8 mouse cellular contexts compared by ENCODE assay signal in the genomic region with DNA sequence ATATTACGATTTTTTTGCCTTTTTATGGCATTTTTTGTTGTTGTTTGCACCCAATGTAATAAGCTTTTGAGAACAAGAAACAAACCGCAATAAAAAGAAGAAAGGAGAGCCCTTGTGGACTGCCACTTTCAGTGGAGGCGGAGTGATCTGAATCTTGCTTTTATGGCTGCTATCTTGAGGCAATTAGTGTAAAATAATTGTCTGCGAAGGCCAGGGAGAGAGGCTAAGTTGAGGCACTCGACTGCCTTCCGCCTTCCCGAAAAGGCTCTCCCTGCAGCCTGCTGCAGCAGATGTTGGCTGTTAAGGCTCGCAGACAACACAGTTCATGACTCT. TPM values are rescaled to one million over a fixed set of nuclear protein-coding genes. Genes with fewer than 3 reads are reported as not detected.
DNase-seq lines count a peak whose midpoint lies in the region; ATAC-seq and TF ChIP-seq lines count a peak whose summit lies in the region.

No protein-coding gene starts in this region.

- H3K4me1 ChIP-seq in lung, embryonic 14.5 days (ENCODE audit: insufficient read depth): peaks cover 33% of the 10 kb centered on the region
- peaks cover 39% of the 10 kb centered on the region for H3K4me1 ChIP-seq in forebrain, embryonic 10.5 days
- H3K4me1 ChIP-seq in intestine, postnatal 0 days (replicated peaks; ENCODE audit: control insufficient read depth, insufficient read depth, low read length): peaks cover 14% of the 10 kb centered on the region
- H3K4me1 ChIP-seq in neural tube, embryonic 14.5 days (ENCODE audit: control insufficient read depth, insufficient read depth, low read length): peaks cover 17% of the 10 kb centered on the region

- peak overlapping the region; percentile 4; the same call in 1 of the 2 replicates for H3K4me3 ChIP-seq in lung, embryonic 14.5 days (ENCODE audit: low read depth, low read length)
- no peak overlapping the region for H3K4me3 ChIP-seq in forebrain, embryonic 10.5 days
- H3K4me3 ChIP-seq in intestine, postnatal 0 days (ENCODE audit: low read depth, low read length): peak overlapping the region; percentile 9; the same call in 1 of the 2 replicates
- peak overlapping the region; percentile 9; the same call in 1 of the 2 replicates for H3K4me3 ChIP-seq in neural tube, embryonic 14.5 days (ENCODE audit: low read depth, low read length)

- no peaks in the 10 kb centered on the region for H3K36me3 ChIP-seq in lung, embryonic 14.5 days (ENCODE audit: insufficient read depth)
- H3K36me3 ChIP-seq in forebrain, embryonic 10.5 days (replicated peaks): peaks cover 18% of the 10 kb centered on the region
- H3K36me3 ChIP-seq in intestine, postnatal 0 days (ENCODE audit: control insufficient read depth, insufficient read depth): no peaks in the 10 kb centered on the region
- no peaks in the 10 kb centered on the region for H3K36me3 ChIP-seq in neural tube, embryonic 14.5 days (ENCODE audit: control insufficient read depth, insufficient read depth, low read length)

- ATAC-seq in lung, embryonic 14.5 days (ENCODE audit: insufficient read depth): no peak
- peak; percentile 61 for ATAC-seq in intestine, postnatal 0 days
- no peak for ATAC-seq in neural tube, embryonic 14.5 days (ENCODE audit: low read depth)

- H3K4me2 ChIP-seq in lung, embryonic 14.5 days: peak overlapping the region; percentile 55
- H3K4me2 ChIP-seq in intestine, postnatal 0 days (replicated peaks; ENCODE audit: low read depth): peak overlapping the region; percentile 63
- H3K4me2 ChIP-seq in neural tube, embryonic 14.5 days (ENCODE audit: low read depth, low read length): peak overlapping the region; percentile 45

- H3K27ac ChIP-seq in lung, embryonic 14.5 days (ENCODE audit: low read depth): peak overlapping the region; percentile 95
- H3K27ac ChIP-seq in forebrain, embryonic 10.5 days: peak overlapping the region; percentile 72
- H3K27ac ChIP-seq in intestine, postnatal 0 days (ENCODE audit: low read depth, low read length): peak overlapping the region; percentile 83
- H3K27ac ChIP-seq in neural tube, embryonic 14.5 days (ENCODE audit: low read depth, low read length): peak overlapping the region; percentile 70

- no peaks in the 10 kb centered on the region for H3K9me3 ChIP-seq in lung, embryonic 14.5 days (ENCODE audit: low read depth, low read length)
- H3K9me3 ChIP-seq in forebrain, embryonic 10.5 days: no peaks in the 10 kb centered on the region
- H3K9me3 ChIP-seq in intestine, postnatal 0 days (ENCODE audit: control insufficient read depth): no peaks in the 10 kb centered on the region
- no peaks in the 10 kb centered on the region for H3K9me3 ChIP-seq in neural tube, embryonic 14.5 days (ENCODE audit: control insufficient read depth, low read length)

- H3K9ac ChIP-seq in lung, embryonic 14.5 days: peak overlapping the region; percentile 31
- H3K9ac ChIP-seq in intestine, postnatal 0 days (ENCODE audit: low read depth, low read length): no peak overlapping the region; the same call in 1 of the 2 replicates
- peak overlapping the region; percentile 30 for H3K9ac ChIP-seq in neural tube, embryonic 14.5 days (replicated peaks; ENCODE audit: low read depth, low read length)

- no peak for DNase-seq in lung, embryonic 14.5 days
- no peak for DNase-seq in lung, postnatal 10 days
- no peak for DNase-seq in forebrain, embryonic 10.5 days (ENCODE audit: extremely low spot score, low spot score)
- no peak for DNase-seq in urinary bladder, adult 18-20 months (ENCODE audit: low spot score in 2 of 2)
- DNase-seq in adipocyte (ENCODE audit: low spot score): no peak
- no peak for DNase-seq in left cerebral cortex, adult 18-20 months (ENCODE audit: low spot score in 2 of 2)

- no peaks in the 10 kb centered on the region for H3K27me3 ChIP-seq in lung, embryonic 14.5 days (ENCODE audit: insufficient read depth, low read length)
- no peaks in the 10 kb centered on the region for H3K27me3 ChIP-seq in forebrain, embryonic 10.5 days (ENCODE audit: poor library complexity, severe bottlenecking)
- H3K27me3 ChIP-seq in intestine, postnatal 0 days (replicated peaks; ENCODE audit: control insufficient read depth, insufficient read depth, low read length): no peaks in the 10 kb centered on the region
- no peaks in the 10 kb centered on the region for H3K27me3 ChIP-seq in neural tube, embryonic 14.5 days (ENCODE audit: control insufficient read depth, insufficient read depth, low read length)

- TF ChIP-seq CTCF in lung, embryonic 14.5 days (IDR thresholded peaks at IDR 0.05; ENCODE audit: low read depth): no peak
- TF ChIP-seq CTCF in intestine, postnatal 0 days (IDR thresholded peaks at IDR 0.05; ENCODE audit: low read depth): no peak

- WGBS in lung, embryonic 14.5 days: 30% methylated on average over 8 of the region's 8 CpGs
- WGBS in forebrain, embryonic 10.5 days: 60% methylated on average over 8 of the region's 8 CpGs
- 4% methylated on average over 8 of the region's 8 CpGs for WGBS in intestine, postnatal 0 days
- WGBS in neural tube, embryonic 14.5 days: 5% methylated on average over 8 of the region's 8 CpGs

RNA-seq across cellular contexts. Expression of a gene that starts 37.7 kb away (rescaled TPM):
- 111 and 114 TPM in 2 replicates for polyA plus RNA-seq in lung, embryonic 14.5 days (2014; fragmentation: Nextera tagmentation; extraction: Ambion mirVana)
- 57.8 and 64.8 TPM in 2 replicates for polyA plus RNA-seq in forebrain, embryonic 10.5 days (2016; fragmentation: Nextera tagmentation; extraction: Ambion mirVana)
- polyA plus RNA-seq in intestine, postnatal 0 days (2015; fragmentation: Nextera tagmentation; extraction: Ambion mirVana): 45.3 and 57.0 TPM in 2 replicates
- polyA plus RNA-seq in neural tube, embryonic 14.5 days (2014; fragmentation: Nextera tagmentation; extraction: Ambion mirVana): 52.4 and 67.7 TPM in 2 replicates
- total RNA-seq in left cerebral cortex, adult 18-20 months (2021): 100 to 1,000 TPM; 133 to 135 TPM
